Mouse (Mus musculus) hindbrain, embryonic 11.5 days (tissue): ENCODE data around the gene Gm5926. TPM values are rescaled to one million over a fixed set of nuclear protein-coding genes. Genes with fewer than 3 reads are reported as not detected.
"Not testable (repeated sequence)": the region's sequence is repeated elsewhere in the genome, so short reads cannot be mapped to it uniquely, and the experiment has no call there.

Source experiments
- ATAC-seq: fragments of 200-750 bp; cut with Nextera tagmentation; 2 replicates; pipeline ENCODE4 v1.8.0; 2017; ENCODE audit warnings: mild to moderate bottlenecking, moderate TSS enrichment, moderate library complexity; ENCODE audit not compliant: low FRiP score
- DNase-seq: peaks from one replicate; pipeline ENCODE4 v3.0.0-alpha.2; 2015; ENCODE audit warnings: low spot score
- H3K27ac ChIP-seq: fragments of 300-500 bp; sonication (generic); 2 replicates; pipeline ENCODE4 v1.5.1; 2014; ENCODE audit warnings: mild to moderate bottlenecking, low read depth, low read length
- H3K27me3 ChIP-seq: fragments of 300-500 bp; sonication (generic); 2 replicates; pipeline ENCODE4 v1.6.1; 2014; ENCODE audit warnings: mild to moderate bottlenecking, low read length, moderate library complexity, mixed read lengths; ENCODE audit not compliant: control insufficient read depth, insufficient read depth
- H3K36me3 ChIP-seq: fragments of 300-500 bp; sonication (generic); 2 replicates; pipeline ENCODE4 v1.6.1; 2014; ENCODE audit warnings: mild to moderate bottlenecking, low read length, moderate library complexity, mixed read lengths; ENCODE audit not compliant: control insufficient read depth, insufficient read depth
- H3K4me1 ChIP-seq: fragments of 300-500 bp; sonication (generic); replicated peaks from 2 replicates; pipeline ENCODE4 v1.6.1; 2014; ENCODE audit warnings: low read length, mixed read lengths; ENCODE audit not compliant: control insufficient read depth, insufficient read depth
- H3K4me2 ChIP-seq: fragments of 300-500 bp; sonication (generic); replicated peaks from 2 replicates; pipeline ENCODE4 v1.6.1; 2014; ENCODE audit warnings: mild to moderate bottlenecking, low read depth, low read length
- H3K4me3 ChIP-seq: fragments of 300-500 bp; sonication (generic); 2 replicates; pipeline ENCODE4 v1.5.1; 2014; ENCODE audit warnings: low read depth, low read length
- H3K9ac ChIP-seq: fragments of 300-500 bp; sonication (generic); 2 replicates; pipeline ENCODE4 v1.6.1; 2014; ENCODE audit warnings: low read depth, low read length
- H3K9me3 ChIP-seq: fragments of 300-500 bp; sonication (generic); 2 replicates; pipeline ENCODE4 v1.6.1; 2016; ENCODE audit warnings: low read length; ENCODE audit not compliant: control insufficient read depth
- WGBS: fragments of 180-500 bp; shearing (Covaris S2); extraction: QIAGEN DNeasy Blood & Tissue Kit; methylation state at CpG from one replicate; pipeline ENCODE4 v1.1.7; 2014; 5-methylcytosine and 5-hydroxymethylcytosine counted together
- polyA plus RNA-seq: library from polyadenylated mRNA; unstranded; fragments of >200 nt; fragmentation: Nextera tagmentation; extraction: Ambion mirVana; gene quantifications from 2 replicates; pipeline ENCODE4 v1.2.1, GENCODE M21; 2014

The Gm5926 gene
- polyA plus RNA-seq = not detected in 2 replicates

GRCm38 (mm10) chrX:32650416-32650815 lies at the start of gene Gm5926:
Gene Gm5926 (plus strand): TSS chrX:32650716.
- not testable (repeated sequence) for H3K36me3 ChIP-seq, DNase-seq, H3K4me1 ChIP-seq, H3K27me3 ChIP-seq, H3K9me3 ChIP-seq, H3K9ac ChIP-seq, H3K4me3 ChIP-seq, H3K27ac ChIP-seq, ATAC-seq, H3K4me2 ChIP-seq
- no CpG with 5 or more reads among the region's 1 CpGs for WGBS

- H3K36me3 ChIP-seq, DNase-seq, ATAC-seq, H3K4me2 ChIP-seq, H3K27me3 ChIP-seq, H3K4me1 ChIP-seq, H3K4me3 ChIP-seq, H3K9ac ChIP-seq, H3K27ac ChIP-seq, H3K9me3 ChIP-seq: not testable (repeated sequence)
- 92% methylated on average over 1 of the region's 2 CpGs for WGBS
Observed at GRCm38 (mm10) chrX:32601008-32601407, 49.5 kb upstream of the Gm5926 start.

DNA sequence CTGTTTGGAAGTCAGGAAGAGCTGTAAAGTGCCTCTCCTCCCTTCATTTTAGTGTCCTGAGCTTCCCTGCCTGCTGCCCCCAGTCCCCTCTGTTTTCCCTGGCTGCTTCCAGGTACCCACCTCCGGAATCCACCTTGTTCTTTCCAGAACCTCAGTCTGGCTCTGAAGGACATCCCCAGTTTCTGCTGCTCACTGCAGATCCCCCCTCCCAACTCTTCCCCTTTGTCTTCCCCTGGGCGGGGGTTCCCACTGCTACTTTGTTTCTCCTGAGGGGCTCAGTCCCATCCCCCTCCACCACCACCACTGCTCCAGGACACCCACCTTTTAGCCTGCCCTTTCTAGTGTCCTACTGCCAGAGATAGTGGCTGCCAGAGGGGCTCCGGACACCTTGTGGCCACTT lies 49.1 kb upstream of the Gm5926 start:
- 83% methylated on average over 3 of the region's 3 CpGs for WGBS
- not testable (repeated sequence) for H3K9me3 ChIP-seq, DNase-seq, H3K36me3 ChIP-seq, H3K4me3 ChIP-seq, ATAC-seq, H3K27ac ChIP-seq, H3K4me2 ChIP-seq, H3K9ac ChIP-seq, H3K4me1 ChIP-seq, H3K27me3 ChIP-seq

Other genes with a start within 250 kb of the Gm5926 start
- not detected in 2 replicates for gene Btbd35f1, start 90.7 kb upstream of the Gm5926 start, polyA plus RNA-seq
- gene Btbd35f21, start 75.4 kb downstream of the Gm5926 start, polyA plus RNA-seq = not detected in 2 replicates
- gene Btbd35f30, start 243.9 kb downstream of the Gm5926 start, polyA plus RNA-seq = not detected in 2 replicates